Mouse (Mus musculus) spleen, postnatal 4 days (tissue): ENCODE data around the gene Pde10a.

Source experiments
- DNase-seq, 2 experiments: peaks; one replicate each; pipeline ENCODE4 v3.0.0; 2022; ENCODE audit warnings: low spot score in 2 of 2

The Pde10a gene

GRCm38 (mm10) chr17:8800478-8801082, 275.4 kb downstream of the Pde10a start:
- DNase-seq: peak in 1 of 2 experiments; percentile 68

- peak in 1 of 2 experiments; percentile 66 for DNase-seq
Observed at GRCm38 (mm10) chr17:8801083-8801854, 276.1 kb downstream of the Pde10a start.

GRCm38 (mm10) chr17:8801855-8802104, 276.6 kb downstream of the Pde10a start:
- DNase-seq: peak in 1 of 2 experiments; percentile 66

- peak in 1 of 2 experiments; percentile 66 for DNase-seq
Observed at GRCm38 (mm10) chr17:8802161-8802888, 277.2 kb downstream of the Pde10a start.

- no peak for DNase-seq
Observed at GRCm38 (mm10) chr17:8802889-8803799, 278.0 kb downstream of the Pde10a start.

- no peak for DNase-seq
Observed at GRCm38 (mm10) chr17:8807345-8807744, 282.2 kb downstream of the Pde10a start.

GRCm38 (mm10) chr17:8809771-8810170, 284.6 kb downstream of the Pde10a start:
- no peak for DNase-seq

GRCm38 (mm10) chr17:8810201-8810600, 285.0 kb downstream of the Pde10a start:
- DNase-seq: no peak

GRCm38 (mm10) chr17:8812228-8812865, 287.2 kb downstream of the Pde10a start:
- no peak for DNase-seq

- DNase-seq: no peak
Observed at GRCm38 (mm10) chr17:8813773-8814491, 288.8 kb downstream of the Pde10a start.

- no peak for DNase-seq
Observed at GRCm38 (mm10) chr17:8815376-8815775, 290.2 kb downstream of the Pde10a start.

GRCm38 (mm10) chr17:8815864-8816263, 290.7 kb downstream of the Pde10a start:
- DNase-seq: no peak

- DNase-seq: no peak
Observed at GRCm38 (mm10) chr17:8818675-8819074, 293.5 kb downstream of the Pde10a start.

- DNase-seq: no peak
Observed at GRCm38 (mm10) chr17:8823548-8823947, 298.4 kb downstream of the Pde10a start.

- DNase-seq: no peak
Observed at GRCm38 (mm10) chr17:8827204-8827603, 302.0 kb downstream of the Pde10a start.

- no peak for DNase-seq
Observed at GRCm38 (mm10) chr17:8831001-8831400, 305.8 kb downstream of the Pde10a start.

GRCm38 (mm10) chr17:8836292-8836691, 311.1 kb downstream of the Pde10a start:
- DNase-seq: no peak

GRCm38 (mm10) chr17:8838252-8838651, 313.1 kb downstream of the Pde10a start:
- no peak for DNase-seq

GRCm38 (mm10) chr17:8839237-8840011, 314.3 kb downstream of the Pde10a start:
- DNase-seq: no peak

- no peak for DNase-seq
Observed at GRCm38 (mm10) chr17:8841094-8841493, 315.9 kb downstream of the Pde10a start.
